Mouse (Mus musculus) testis, postnatal 14 days (tissue): ENCODE measurements around the gene Rex1bd.
"Not testable (repeated sequence)": the region's sequence is repeated elsewhere in the genome, so short reads cannot be mapped to it uniquely, and the experiment has no call there.

ENCODE experiments used
- DNase-seq: peaks from one replicate; pipeline ENCODE4 v3.0.0; 2021; ENCODE audit warnings: low spot score

The Rex1bd gene

GRCm38 (mm10) chr8:70528182-70528797 lies 21.7 kb upstream of the Rex1bd start:
- no peak for DNase-seq

- peak; percentile 97 for DNase-seq
Measured at GRCm38 (mm10) chr8:70527512-70528181, 21.1 kb upstream of the Rex1bd start, which contains the start of the genes Fkbp8 and Kxd1. Gene Fkbp8, plus strand, starts transcription at chr8:70527724. Gene Kxd1, minus strand, starts transcription at chr8:70527956.

GRCm38 (mm10) chr8:70527111-70527511 lies 20.6 kb upstream of the Rex1bd start:
- DNase-seq: no peak

GRCm38 (mm10) chr8:70522592-70523403 lies 16.2 kb upstream of the Rex1bd start:
- DNase-seq: peak; percentile 95

- no peak for DNase-seq
Measured at GRCm38 (mm10) chr8:70519606-70520005, 13.1 kb upstream of the Rex1bd start.

GRCm38 (mm10) chr8:70519043-70519442 lies 12.5 kb upstream of the Rex1bd start:
- DNase-seq: no peak

- DNase-seq: no peak
Measured at GRCm38 (mm10) chr8:70517940-70518643, 11.5 kb upstream of the Rex1bd start.

GRCm38 (mm10) chr8:70513441-70513840 lies 6.9 kb upstream of the Rex1bd start:
- no peak for DNase-seq

GRCm38 (mm10) chr8:70512253-70512903 lies 5.8 kb upstream of the Rex1bd start:
- DNase-seq: no peak

- DNase-seq: no peak
Measured at GRCm38 (mm10) chr8:70511770-70512169, 5.2 kb upstream of the Rex1bd start.

GRCm38 (mm10) chr8:70511174-70511573 lies 4.6 kb upstream of the Rex1bd start:
- not testable (repeated sequence) for DNase-seq

GRCm38 (mm10) chr8:70510228-70510915 lies 3.8 kb upstream of the Rex1bd start, which contains the start of gene Uba52:
Gene Uba52, minus strand, starts transcription at chr8:70510801.
- DNase-seq: peak; percentile 97

GRCm38 (mm10) chr8:70509281-70509952 lies 2.9 kb upstream of the Rex1bd start:
- DNase-seq: no peak

- DNase-seq: no peak
Measured at GRCm38 (mm10) chr8:70507027-70507393, 458 bp upstream of the Rex1bd start.

- DNase-seq: no peak
Measured at GRCm38 (mm10) chr8:70505698-70506327, 739 bp downstream of the Rex1bd start.

- peak; percentile 62 for DNase-seq
Measured at GRCm38 (mm10) chr8:70504851-70505250, 1.7 kb downstream of the Rex1bd start.

GRCm38 (mm10) chr8:70504291-70504716 lies 2.2 kb downstream of the Rex1bd start:
- no peak for DNase-seq

GRCm38 (mm10) chr8:70503062-70503750 lies 3.3 kb downstream of the Rex1bd start:
- peak; percentile 73 for DNase-seq

GRCm38 (mm10) chr8:70502540-70502939 lies 4.0 kb downstream of the Rex1bd start:
- DNase-seq: no peak
